Mouse (Mus musculus) ES-E14 (cell line): ENCODE results near the gene Zdhhc22.

Source experiments
- HCFC1 ChIP-seq: IDR thresholded peaks from 2 replicates; pipeline ENCODE4 v1.6.1; 2012; ENCODE audit warnings: low read length, inconsistent platforms, borderline replicate concordance; ENCODE audit not compliant: insufficient read depth
- MAFK ChIP-seq: IDR thresholded peaks from 2 replicates; pipeline ENCODE4 v1.6.1; 2014; ENCODE audit warnings: mild to moderate bottlenecking, low read depth, low read length, inconsistent platforms; ENCODE audit not compliant: insufficient read depth
- ZNF384 ChIP-seq: IDR thresholded peaks from 2 replicates; pipeline ENCODE4 v1.6.1; 2012; ENCODE audit warnings: low read depth, low read length, inconsistent platforms

GRCm38 (mm10) chr12:87003606-87004005, 13.4 kb upstream of the Zdhhc22 start:
- TF ChIP-seq MAFK (no peak), HCFC1 (no peak), ZNF384 (no peak)
